Mouse (Mus musculus) spleen, postnatal 10 days (tissue): ENCODE measurements at regions not wholly inside any gene's neighbourhood (a gene's known extent, or its start where the extent isn't known, plus 50 kb on each side); places are given as distances from the start of the nearest gene placed in this dataset.

ENCODE experiments used
- DNase-seq, 2 experiments: peaks; one replicate each; pipeline ENCODE4 v3.0.0; 2021 to 2022; ENCODE audit warnings: low spot score in 2 of 2

DNA sequence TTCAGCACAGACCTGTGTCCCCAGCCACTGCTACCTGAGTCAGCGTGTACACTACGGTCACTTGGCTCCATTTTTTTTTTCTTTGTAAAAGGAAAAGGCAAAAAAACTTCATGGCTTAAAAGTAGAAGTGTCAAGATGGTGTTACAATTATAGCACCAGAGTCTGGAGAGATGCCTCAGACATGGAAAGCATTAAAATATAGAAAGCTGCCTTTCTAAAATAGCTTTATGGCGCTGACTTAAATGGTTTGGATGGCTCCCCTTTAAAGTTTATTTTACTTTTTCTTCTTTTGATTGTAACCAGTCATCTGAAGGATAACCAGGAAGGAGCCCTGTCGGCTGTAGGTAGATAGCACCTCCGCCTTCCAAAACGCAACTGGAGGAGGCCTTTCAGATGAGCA, 79.0 kb upstream of the Jade1 start:
- DNase-seq = no peak

DNA sequence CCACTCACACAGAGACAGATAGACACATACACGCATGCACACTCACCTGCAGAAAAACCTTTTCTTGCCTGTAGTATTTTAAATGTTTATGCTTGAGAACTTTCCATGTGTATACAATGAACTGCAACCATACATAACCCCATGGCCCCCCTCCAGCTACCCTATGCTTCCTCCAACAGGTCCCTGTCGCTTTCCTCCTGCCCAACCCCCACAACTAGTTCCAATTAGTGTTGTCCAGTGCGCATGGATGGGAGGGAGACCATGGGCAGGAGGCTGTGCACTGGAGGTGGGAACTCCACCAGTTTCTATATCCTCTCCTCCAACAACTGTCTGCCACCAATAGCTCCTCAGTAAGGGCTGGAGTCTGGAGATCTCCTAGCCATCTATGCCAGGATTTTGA, 82.9 kb upstream of the Jade1 start:
- DNase-seq = no peak

DNA sequence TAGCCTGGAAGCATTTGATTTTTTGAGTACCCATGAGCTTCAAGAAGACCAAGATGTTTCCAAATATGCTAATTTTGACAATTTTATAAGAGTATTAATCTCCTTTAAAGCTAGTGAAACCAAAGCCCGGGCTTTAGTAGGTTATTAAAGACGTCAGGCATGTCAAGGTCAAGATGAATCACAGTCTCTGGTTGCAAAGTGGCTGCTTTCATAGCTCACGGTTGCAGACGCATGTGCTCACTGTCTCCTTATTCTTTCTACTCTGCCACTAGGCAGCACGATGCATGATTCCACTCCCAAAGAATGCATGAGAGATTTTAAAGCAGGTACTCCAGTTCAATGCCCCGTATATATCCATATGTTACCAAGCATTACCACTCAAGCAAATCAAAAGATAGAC, 86.4 kb upstream of the Jade1 start:
- no peak for DNase-seq

DNA sequence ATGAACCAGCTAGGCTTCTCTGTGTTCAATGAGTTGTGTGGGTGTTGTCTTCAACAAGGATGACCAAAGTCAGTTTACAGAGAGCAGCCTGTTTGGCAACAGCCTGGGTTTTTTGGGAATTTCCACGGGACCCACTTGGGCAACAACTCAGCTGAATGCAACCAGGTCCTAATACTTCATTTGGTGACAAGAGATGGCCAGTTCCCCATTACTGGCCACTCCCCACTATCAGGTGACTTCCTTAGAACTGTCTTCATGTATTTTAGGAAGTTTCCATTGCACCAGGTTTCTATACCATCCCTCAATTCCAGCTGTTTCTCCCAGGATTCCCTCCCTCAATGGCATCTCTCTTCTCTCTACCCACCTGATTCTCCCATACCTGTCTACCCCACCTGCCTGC, 87.7 kb upstream of the Jade1 start:
- no peak for DNase-seq

DNA sequence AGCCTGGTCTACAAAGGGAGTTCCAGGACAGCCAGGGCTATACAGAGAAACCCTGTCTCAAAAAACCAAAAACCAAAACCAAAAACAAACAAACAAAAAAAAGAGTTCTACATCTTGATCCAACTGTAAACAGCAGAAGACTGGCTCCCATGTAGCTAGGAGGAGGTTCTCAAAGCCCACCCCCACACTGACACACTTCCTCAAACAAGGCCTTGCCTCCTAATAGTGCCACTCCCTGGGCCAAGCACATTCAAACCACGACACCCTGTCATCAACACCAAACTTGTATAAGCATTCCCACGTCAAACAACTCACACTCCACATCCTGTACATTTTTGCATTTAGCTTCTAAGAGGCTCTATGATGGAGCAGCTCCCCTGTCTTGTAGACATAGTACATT, 89.6 kb upstream of the Jade1 start:
- DNase-seq = no peak

DNA sequence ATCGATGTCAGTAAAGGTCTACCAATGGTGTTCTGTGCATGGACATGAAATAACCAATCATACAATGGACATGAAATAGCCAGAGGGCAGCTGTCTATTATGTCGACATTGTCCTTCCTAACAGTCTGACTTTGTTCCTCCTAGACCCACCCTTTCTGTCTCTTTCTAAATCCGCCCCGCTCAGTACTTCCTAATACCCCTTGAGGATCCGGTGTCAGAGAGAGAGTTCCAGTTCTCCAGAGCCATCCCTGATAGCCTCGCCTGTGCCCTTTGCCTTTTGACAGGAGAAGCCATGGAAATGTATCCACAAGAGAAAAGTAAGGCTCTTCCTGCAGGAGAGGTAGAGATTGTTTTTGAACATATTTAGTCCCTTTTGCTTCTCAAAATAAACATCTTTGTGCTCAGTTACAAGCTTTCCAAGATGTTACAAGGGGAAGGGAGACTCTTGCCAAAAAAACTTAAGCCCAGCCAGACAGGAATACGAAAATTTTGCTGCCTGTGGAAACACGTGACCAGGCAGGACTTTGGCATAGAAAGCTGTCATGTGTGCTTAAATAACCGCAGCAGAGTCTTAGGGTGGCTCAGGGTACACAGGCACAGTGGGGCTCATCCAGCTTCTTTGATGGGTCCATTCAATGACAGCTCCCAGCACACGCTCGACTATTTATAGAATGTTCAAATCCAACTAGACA, 92.4 kb upstream of the Jade1 start:
- DNase-seq = no peak

DNA sequence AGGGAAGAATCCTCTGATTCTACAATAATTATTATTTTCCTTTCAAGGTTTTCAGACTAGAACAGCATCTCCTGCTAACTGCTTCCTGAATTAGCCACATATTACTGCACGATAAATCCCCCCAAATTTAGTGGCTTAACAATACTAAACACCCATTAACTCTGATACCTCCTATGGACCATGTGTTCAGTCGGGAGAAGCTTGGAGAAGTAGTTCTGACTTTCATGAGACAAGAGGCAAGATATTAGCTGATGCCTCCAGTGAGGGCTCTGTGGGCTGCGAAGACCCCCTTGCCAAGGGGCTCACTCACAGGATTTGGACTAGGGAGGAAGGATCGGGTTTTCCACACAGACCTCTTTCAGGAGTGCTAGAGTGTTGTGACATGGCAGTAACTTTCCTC, 95.4 kb upstream of the Jade1 start:
- no peak for DNase-seq

DNA sequence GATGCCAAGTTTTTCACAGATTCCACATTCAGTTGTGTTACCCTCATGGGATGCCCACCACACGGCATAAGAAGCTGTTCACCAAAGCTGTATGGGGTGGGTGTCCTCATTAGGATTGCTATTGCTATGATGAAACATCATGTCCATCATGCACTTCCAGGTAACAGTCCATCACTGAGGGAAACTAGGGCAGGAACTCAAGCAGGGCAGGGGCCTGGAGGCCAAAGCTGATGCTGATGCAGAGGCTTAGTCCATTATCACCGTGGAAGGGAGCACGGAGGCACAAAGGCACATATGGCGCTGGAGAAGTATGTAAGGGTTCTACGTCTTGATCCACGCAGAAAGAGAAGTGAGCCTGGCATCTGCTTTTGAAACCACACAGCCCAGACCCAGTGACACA, 97.4 kb upstream of the Jade1 start:
- no peak for DNase-seq

DNA sequence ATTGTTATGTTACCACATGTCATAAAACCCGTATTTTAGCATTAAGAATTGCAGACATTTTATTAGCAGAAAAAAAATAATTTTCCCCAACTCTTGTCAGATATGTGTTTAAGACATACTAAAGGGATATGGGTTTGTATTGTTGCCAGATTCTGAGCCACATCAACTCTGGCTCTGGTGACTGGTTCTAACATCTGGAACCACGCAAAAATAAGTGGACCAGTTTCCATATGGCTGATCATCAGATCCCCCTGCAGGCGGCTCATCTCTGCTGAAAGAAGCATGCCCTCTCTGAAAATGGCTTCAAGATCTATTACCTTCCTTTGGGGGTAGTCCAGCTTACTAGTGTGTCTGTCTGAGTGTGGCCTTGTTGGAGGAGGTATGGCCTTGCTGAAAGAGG, 102.0 kb upstream of the Jade1 start:
- DNase-seq = no peak

DNA sequence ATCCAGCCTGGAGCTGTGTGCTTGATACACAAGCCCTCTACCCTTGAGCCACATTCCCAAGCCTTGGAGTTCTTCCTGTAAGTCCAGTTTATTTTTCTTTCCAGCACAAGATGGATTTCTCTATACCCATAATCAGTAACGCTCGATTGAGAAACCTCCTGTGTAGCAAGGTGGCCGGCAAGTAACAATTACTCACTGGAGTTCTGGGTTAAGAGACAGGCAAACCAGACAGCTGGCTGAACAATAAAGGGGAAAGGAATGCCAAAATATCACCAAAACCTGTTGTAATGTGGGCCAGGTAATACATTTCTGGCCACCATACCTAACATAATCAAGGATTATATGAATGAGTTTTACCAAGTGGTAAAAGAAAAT, 102.8 kb upstream of the Jade1 start:
- DNase-seq = no peak

DNA sequence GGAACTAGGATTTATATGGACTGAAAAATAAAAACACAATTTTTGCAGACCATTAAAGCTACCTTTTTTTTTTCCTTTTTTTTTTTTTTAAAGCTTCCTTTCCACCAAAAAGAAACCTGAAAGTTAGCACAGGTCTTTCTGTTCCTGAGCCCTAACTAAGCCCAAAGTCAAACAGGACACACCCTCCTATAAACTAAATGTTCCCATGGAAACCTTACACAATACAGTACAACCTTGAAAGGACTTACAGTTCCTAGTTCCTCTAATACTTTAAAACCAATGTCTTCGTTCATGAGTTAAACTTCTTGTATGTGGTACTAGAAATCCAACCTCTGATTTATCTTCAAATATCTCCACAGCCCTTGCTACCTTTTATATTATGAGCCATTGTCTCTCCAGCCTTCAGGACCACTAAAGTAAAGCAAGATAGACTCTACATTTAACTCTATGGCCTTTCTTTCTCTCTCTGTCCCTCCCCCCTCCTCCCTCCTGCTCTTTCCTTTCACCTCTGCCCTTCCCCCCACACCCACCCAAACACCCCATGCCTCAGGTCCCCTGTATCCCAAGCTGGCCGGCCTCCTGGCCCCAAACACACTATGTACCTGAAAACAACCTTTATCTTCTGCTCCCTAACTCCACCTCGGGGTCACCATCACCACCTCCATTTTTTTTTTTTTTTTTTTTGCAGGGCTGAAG, 103.4 kb upstream of the Jade1 start:
- no peak for DNase-seq

DNA sequence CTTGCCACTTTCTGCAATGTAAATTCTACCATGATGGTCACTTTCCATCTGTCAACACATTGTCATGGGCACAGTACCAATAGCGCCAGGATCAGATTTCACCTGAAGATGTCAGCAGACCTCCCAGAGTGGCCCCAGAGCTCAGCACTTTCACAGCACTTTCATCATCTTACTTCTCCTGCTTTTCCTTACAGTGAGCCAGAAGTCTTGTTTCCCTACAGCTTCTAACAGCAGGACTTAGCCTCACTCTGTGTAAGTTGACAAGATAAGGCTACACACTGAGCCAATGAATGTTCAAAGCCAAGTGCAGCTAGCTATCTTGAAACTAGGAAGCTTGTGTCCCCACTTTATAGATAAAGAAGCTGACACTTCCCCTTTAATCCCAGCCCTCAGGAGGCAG, 104.8 kb upstream of the Jade1 start:
- no peak for DNase-seq

DNA sequence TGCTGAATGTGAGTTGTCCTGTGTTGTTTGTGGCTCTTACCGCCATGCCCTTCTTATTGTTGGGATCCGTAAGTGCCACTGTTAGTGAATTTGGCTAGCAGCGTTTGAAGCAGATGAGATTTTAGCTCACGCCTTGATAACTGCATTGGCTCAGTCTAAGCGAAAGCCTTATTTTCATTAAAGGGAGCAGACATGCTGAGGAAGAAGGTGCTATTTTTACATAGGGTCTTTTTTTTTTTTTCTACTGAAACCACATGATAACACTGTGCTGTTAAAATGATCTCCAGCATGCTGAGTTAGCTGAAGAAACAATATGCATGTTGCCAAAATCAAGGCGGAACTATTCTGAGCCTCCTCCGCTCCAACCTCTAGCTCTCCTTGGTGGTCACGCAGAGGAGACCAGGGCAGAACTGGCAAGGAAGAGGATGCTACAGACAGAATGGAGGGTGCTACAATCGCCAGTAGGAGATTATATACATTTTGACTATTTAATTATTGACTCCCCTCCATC, 111.2 kb upstream of the Jade1 start:
- no peak for DNase-seq

DNA sequence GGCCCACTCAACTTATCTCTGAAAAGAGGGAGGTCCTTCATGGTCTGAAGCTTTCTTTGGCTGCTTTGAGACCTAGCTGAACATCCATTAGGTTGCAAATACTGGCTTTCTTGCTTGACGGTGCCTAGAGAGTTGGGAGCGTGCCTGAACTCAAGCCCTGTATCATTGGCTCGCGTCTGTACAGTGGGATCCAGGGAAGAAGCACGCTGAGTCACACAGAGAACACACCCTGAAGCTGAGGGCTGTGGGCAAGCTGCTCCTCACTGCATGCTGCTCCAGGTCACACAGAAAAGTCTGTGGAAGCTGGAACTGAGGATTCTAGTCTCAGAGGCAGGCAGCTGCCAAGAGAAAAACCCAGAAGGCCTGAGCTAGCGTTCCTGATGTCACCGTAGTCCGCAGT, 119.3 kb upstream of the Jade1 start:
- DNase-seq = no peak

DNA sequence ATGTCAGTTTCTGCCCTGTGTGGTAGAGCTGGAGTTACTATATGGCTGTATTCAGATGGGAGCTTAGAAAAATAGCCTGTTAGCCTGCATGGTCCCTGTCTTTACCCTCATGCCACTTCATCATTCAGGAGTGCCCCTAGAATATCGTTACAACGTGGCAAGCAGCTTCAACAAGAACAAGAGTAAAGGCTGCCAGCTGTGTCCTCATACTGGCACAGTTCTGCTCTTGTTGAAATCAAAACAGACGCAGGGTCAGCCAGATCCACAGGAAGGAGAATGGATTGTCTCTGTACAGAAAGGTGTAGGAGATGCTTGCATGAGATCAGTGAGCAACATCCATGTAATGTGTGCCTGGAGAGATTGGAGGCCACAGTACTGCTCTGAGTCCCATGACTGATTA, 122.4 kb upstream of the Jade1 start:
- no peak for DNase-seq

DNA sequence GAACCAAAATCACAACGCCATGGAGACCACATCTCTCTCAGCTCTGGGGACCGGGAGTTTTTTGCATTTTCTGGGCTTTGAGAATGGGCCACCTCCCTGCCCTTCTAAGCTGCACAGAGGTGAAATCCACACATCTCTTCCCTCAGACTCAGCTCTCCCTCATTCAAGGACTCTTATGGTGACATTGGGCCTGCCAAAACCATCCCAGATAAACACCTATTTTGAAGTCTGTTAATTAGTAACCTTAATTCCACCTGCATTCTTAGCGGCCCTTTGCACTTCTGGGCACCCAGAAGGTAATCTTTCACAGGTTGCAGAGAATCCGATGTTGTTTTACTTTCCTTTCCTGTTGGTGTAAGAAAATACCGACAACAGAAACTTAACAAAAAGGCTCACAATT, 123.2 kb upstream of the Jade1 start:
- no peak for DNase-seq

DNA sequence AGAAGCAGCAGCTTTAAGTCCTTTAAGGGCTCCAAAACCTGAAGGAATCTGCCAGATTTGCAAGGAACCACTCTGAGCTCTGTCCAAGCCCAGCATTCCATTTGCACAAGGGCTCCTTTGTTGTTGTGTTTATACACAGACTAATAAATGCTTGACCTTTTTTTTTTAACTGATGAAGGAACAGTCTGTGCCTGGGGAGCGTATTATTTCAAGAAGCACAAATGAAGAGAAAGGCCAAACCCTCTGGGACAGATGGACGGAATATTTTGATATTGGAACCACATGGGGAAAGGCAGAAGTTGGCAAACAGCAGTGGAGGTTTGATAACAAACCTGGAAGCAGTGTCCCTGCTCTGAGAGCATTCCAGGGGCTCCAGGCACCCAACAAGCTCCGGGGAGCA, 125.3 kb upstream of the Jade1 start:
- DNase-seq = no peak

DNA sequence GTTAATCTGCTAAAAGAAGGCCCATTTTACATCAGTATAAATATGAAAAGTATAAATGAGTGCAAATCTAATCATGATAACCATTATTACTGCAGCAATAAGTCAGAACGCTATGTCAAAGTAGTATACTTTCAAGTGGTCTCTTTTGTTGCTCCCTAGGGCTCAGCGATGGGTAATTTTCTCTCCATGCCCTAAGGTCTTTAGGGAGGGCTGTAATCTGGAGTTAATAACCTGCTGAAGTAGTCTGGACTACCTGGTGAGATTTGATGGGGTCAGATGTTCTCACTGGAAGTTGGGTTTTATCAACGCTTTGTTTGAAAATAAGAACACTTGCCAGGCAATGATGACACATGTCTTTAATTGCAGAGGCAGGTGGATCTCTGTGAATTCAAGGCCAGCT, 128.6 kb upstream of the Jade1 start:
- DNase-seq = no peak

DNA sequence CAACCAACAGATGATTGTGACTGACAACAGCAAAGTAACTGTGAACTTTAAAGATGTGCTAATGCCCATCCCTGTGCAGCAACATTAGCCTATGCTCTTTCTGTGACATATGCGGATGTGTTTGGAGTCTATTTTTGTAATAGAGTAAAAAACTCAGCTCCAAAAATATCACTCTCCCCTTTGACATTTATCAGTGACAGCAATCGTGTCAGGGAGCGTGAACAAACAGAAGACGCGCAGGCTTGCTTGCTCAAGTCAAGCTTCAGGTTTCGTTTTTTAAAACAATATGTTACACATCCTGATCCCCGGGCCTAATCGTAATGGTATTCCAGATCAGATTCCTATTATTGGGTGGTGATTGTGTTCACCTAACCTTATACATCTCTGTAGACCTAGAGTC, 129.7 kb upstream of the Jade1 start:
- no peak for DNase-seq

DNA sequence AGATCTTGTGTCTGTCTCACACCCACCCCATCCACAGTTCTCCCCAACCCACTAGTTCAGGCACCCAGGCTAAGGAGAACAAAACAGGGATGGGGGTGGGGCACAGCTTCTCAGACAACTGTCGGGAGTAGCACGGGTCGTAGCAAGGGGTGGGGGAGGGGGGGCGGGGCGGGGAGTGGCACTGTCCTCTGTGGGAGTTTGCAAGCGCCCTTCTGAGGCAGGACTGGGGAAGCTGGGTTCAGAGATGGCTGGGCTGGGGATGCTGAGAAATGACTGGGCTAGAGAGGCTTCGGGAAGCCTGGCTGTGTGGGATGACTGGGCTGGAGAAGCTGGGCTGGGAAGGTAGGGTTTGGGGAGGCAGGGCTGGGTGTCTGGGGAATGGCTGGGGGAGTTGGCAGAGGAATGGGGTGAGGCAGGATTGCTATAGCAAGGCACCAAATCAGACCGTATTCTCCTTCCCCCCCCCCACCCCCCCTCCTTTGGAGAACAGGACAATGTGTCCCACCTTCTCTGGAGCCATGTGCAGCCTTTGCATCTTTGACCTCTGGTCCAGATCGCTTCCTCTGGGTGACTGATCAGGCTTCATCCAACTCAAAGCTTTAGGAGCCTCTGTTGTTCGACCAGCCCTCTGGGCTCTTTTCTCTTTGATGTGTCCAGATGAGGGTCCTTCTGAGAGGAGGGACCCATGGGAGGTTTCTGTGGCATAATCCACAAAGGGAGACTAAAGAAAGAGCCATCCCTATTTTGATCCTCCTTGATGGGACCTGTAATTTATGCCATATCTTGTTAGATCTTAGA, 131.2 kb upstream of the Jade1 start:
- DNase-seq = no peak

DNA sequence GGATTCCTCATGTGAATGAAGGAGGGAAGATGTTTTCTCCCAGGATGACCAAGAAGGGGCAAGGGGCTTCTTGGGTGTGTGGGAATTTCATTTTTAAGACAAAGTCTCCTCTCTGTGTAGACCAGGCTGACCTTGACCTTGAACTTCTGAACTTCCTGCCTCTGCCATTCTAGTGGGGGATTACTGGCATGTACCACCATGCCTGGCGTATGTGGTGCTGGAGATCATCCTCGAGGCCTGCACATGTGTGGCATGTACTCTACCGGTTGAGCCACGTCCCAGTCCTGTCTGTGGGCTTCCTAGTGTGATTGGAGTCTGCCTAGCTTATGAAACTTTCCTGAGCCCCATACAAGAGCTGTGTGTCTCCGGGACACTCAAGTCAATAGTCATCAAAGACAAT, 131.9 kb upstream of the Jade1 start:
- no peak for DNase-seq

DNA sequence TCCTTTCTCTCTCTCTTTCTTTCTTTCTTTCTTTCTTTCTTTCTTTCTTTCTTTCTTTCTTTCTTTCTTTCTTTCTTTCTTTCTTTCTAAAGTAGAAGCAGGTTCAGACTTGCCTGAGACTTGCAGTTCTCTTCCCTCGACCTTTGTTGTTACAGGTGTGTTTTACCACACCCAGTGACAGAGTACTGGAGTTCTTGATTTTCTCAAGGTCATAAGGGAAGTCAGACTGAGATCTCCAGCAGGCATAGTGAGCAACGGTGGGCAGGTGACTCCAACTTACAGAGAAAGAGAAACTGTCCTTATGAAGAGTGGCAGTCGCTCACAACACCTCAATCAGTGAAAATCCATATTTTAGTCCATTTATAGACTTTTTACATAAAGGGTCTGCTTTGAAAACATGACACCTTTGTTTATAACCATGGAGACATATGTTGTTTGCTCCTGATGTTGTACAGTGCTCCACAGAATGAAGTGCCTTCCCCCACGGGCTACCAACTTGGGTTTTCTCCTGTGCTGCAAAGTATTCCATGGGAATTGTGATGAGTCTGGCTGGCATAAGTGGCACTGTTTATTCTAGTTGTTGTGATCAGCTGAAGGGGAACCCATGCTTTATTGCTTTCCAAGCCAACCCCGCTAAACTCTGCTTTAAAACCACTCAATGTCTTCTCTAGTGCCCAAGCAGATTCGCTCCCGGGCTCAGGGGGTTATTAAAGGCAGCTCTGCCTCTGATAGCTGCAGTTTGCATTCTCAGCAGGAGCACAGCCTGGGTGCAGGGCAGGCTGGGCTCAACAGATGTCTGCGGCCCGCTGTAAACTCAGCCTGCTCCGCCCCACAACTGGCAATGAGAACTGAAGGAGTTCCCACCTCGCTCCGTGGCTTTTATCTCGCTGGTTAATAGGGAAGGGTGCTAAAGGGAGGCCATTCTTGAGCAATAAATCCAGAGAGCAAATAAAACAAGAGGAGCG, 132.6 kb upstream of the Jade1 start:
- no peak for DNase-seq
